In genomic region chr5:124901675-124902074, GRCm38 (mm10) we compare ENCODE assay signal across 9 mouse cellular contexts. TPM values are rescaled to one million over a fixed set of nuclear protein-coding genes. Genes with fewer than 3 reads are reported as not detected.
DNase-seq lines count a peak whose midpoint lies in the region; ATAC-seq and TF ChIP-seq lines count a peak whose summit lies in the region.
"Had no signal": no experiment of that assay in that cellular context is flagged by ENCODE, and none has a peak within 500 bp of the region (broad histone marks: within the 10 kb centered on the region; RNA-seq: fewer than 3 reads in every experiment).

No protein-coding gene starts in this region.

- no peak overlapping the region for H3K4me3 ChIP-seq in forebrain, embryonic 15.5 days
- no peak overlapping the region for H3K4me3 ChIP-seq in forebrain, embryonic 12.5 days (replicated peaks)
- no peak overlapping the region for H3K4me3 ChIP-seq in midbrain, postnatal 0 days (ENCODE audit: low read depth, low read length)
- H3K4me3 ChIP-seq in midbrain, embryonic 16.5 days (ENCODE audit: low read depth, low read length) = no peak overlapping the region
- H3K4me3 ChIP-seq: liver, embryonic 15.5 days had no signal

- H3K36me3 ChIP-seq in forebrain, embryonic 15.5 days = no peaks in the 10 kb centered on the region
- H3K36me3 ChIP-seq in forebrain, embryonic 12.5 days (replicated peaks) = no peaks in the 10 kb centered on the region
- H3K36me3 ChIP-seq in midbrain, postnatal 0 days (ENCODE audit: insufficient read depth, low read length) = no peaks in the 10 kb centered on the region
- no peaks in the 10 kb centered on the region for H3K36me3 ChIP-seq in midbrain, embryonic 16.5 days (ENCODE audit: control insufficient read depth, insufficient read depth, low read length)
- H3K36me3 ChIP-seq: liver, embryonic 15.5 days had no signal

- peaks cover 25% of the 10 kb centered on the region for H3K4me1 ChIP-seq in forebrain, embryonic 15.5 days
- peaks cover 5% of the 10 kb centered on the region for H3K4me1 ChIP-seq in forebrain, embryonic 12.5 days
- H3K4me1 ChIP-seq in midbrain, postnatal 0 days (ENCODE audit: insufficient read depth, low read length) = 0 out of 2 replicates have a peak, but pooled peaks cover 4% of the 10 kb centered on the region
- H3K4me1 ChIP-seq in midbrain, embryonic 16.5 days (ENCODE audit: control insufficient read depth, insufficient read depth, low read length) = peaks cover 11% of the 10 kb centered on the region; the same call in 1 of the 2 replicates
- H3K4me1 ChIP-seq: liver, embryonic 15.5 days had no signal

- WGBS in forebrain, embryonic 15.5 days = 51% methylated on average over 6 of the region's 6 CpGs
- WGBS in forebrain, embryonic 12.5 days = 93% methylated on average over 6 of the region's 6 CpGs
- WGBS in midbrain, postnatal 0 days = 73% methylated on average over 6 of the region's 6 CpGs
- 82% methylated on average over 6 of the region's 6 CpGs for WGBS in midbrain, embryonic 16.5 days

- H3K9ac ChIP-seq in forebrain, embryonic 15.5 days (replicated peaks) = no peak overlapping the region
- H3K9ac ChIP-seq in forebrain, embryonic 12.5 days = no peak overlapping the region
- H3K9ac ChIP-seq in midbrain, postnatal 0 days (replicated peaks; ENCODE audit: low read length, poor library complexity, severe bottlenecking) = no peak overlapping the region
- H3K9ac ChIP-seq in midbrain, embryonic 16.5 days (ENCODE audit: low read depth, low read length) = no peak overlapping the region
- H3K9ac ChIP-seq: liver, embryonic 15.5 days had no signal

- peak; percentile 70 for DNase-seq in midbrain, postnatal 0 days (ENCODE audit: low spot score)
- peak; percentile 59 to 67 for DNase-seq in layer of hippocampus, postnatal 10 days (ENCODE audit: low spot score in 2 of 2)
- DNase-seq in yolk sac, embryonic 10.5 days (ENCODE audit: low spot score) = no peak
- DNase-seq in testis, postnatal 10 days (ENCODE audit: low spot score) = no peak
- DNase-seq in lung, postnatal 25 days (ENCODE audit: low spot score) = no peak

- H3K4me2 ChIP-seq in forebrain, embryonic 15.5 days (replicated peaks) = no peak overlapping the region
- no peak overlapping the region for H3K4me2 ChIP-seq in forebrain, embryonic 12.5 days
- H3K4me2 ChIP-seq in midbrain, postnatal 0 days (ENCODE audit: low read depth, low read length, poor library complexity, severe bottlenecking) = no peak overlapping the region
- H3K4me2 ChIP-seq in midbrain, embryonic 16.5 days (ENCODE audit: low read length) = no peak overlapping the region
- H3K4me2 ChIP-seq: liver, embryonic 15.5 days had no signal

- no peaks in the 10 kb centered on the region for H3K27me3 ChIP-seq in forebrain, embryonic 15.5 days
- no peaks in the 10 kb centered on the region for H3K27me3 ChIP-seq in forebrain, embryonic 12.5 days
- H3K27me3 ChIP-seq in midbrain, postnatal 0 days (ENCODE audit: insufficient read depth, low read length) = no peaks in the 10 kb centered on the region
- no peaks in the 10 kb centered on the region for H3K27me3 ChIP-seq in midbrain, embryonic 16.5 days (ENCODE audit: control insufficient read depth, insufficient read depth, low read depth, low read length)
- H3K27me3 ChIP-seq: liver, embryonic 15.5 days had no signal

- TF ChIP-seq CTCF in midbrain, postnatal 0 days (IDR thresholded peaks at IDR 0.05) = no peak

- no peaks in the 10 kb centered on the region for H3K9me3 ChIP-seq in forebrain, embryonic 15.5 days
- H3K9me3 ChIP-seq in forebrain, embryonic 12.5 days = no peaks in the 10 kb centered on the region
- no peaks in the 10 kb centered on the region for H3K9me3 ChIP-seq in midbrain, postnatal 0 days (ENCODE audit: low read length)
- no peaks in the 10 kb centered on the region for H3K9me3 ChIP-seq in midbrain, embryonic 16.5 days (replicated peaks; ENCODE audit: control insufficient read depth, low read length, poor library complexity, severe bottlenecking)
- H3K9me3 ChIP-seq: liver, embryonic 15.5 days had no signal

- ATAC-seq in forebrain, embryonic 15.5 days (replicated peaks) = no peak
- ATAC-seq in forebrain, embryonic 12.5 days (ENCODE audit: low FRiP score) = no peak
- no peak for ATAC-seq in midbrain, postnatal 0 days (ENCODE audit: low FRiP score)
- no peak for ATAC-seq in midbrain, embryonic 16.5 days

- H3K27ac ChIP-seq in forebrain, embryonic 15.5 days (replicated peaks) = peak overlapping the region; percentile 61
- H3K27ac ChIP-seq in forebrain, embryonic 12.5 days = no peak overlapping the region
- no peak overlapping the region for H3K27ac ChIP-seq in midbrain, postnatal 0 days (ENCODE audit: low read depth, low read length)
- no peak overlapping the region for H3K27ac ChIP-seq in midbrain, embryonic 16.5 days (ENCODE audit: low read length)
- H3K27ac ChIP-seq: liver, embryonic 15.5 days had no signal

RNA-seq across cellular contexts. Expression of gene Zfp664, which starts 39.2 kb away (rescaled TPM):
- 122 and 129 TPM in 2 replicates for polyA plus RNA-seq in forebrain, embryonic 15.5 days (2015; fragmentation: Nextera tagmentation; extraction: Ambion mirVana)
- polyA plus RNA-seq in forebrain, embryonic 12.5 days (2016; fragmentation: Nextera tagmentation; extraction: Ambion mirVana) = 151 and 153 TPM in 2 replicates
- 29.2 and 44.4 TPM in 2 replicates for total RNA-seq in midbrain, postnatal 0 days (2014; rRNA removed)
- 50.0 and 50.2 TPM in 2 replicates for polyA plus RNA-seq in midbrain, postnatal 0 days (2015; fragmentation: Nextera tagmentation; extraction: Ambion mirVana)
- 68.9 and 87.1 TPM in 2 replicates for polyA plus RNA-seq in midbrain, embryonic 16.5 days (2015; fragmentation: Nextera tagmentation; extraction: Ambion mirVana)
- total RNA-seq in layer of hippocampus, postnatal 10 days (2021) = 10 to 100 TPM; 52.3 to 52.6 TPM

RNA-seq across cellular contexts. Expression of gene Ccdc92, which starts 39.5 kb away (rescaled TPM):
- polyA plus RNA-seq in forebrain, embryonic 15.5 days (2015; fragmentation: Nextera tagmentation; extraction: Ambion mirVana) = 31.3 and 33.3 TPM in 2 replicates
- polyA plus RNA-seq in forebrain, embryonic 12.5 days (2016; fragmentation: Nextera tagmentation; extraction: Ambion mirVana) = 20.8 and 22.4 TPM in 2 replicates
- total RNA-seq in midbrain, postnatal 0 days (2014; rRNA removed) = 37.1 and 39.9 TPM in 2 replicates
- 50.4 and 57.8 TPM in 2 replicates for polyA plus RNA-seq in midbrain, postnatal 0 days (2015; fragmentation: Nextera tagmentation; extraction: Ambion mirVana)
- polyA plus RNA-seq in midbrain, embryonic 16.5 days (2015; fragmentation: Nextera tagmentation; extraction: Ambion mirVana) = 43.0 and 43.3 TPM in 2 replicates
- total RNA-seq in layer of hippocampus, postnatal 10 days (2021) = 10 to 100 TPM; 40.9 to 45.2 TPM

Comparison
In these comparisons a context has a peak if more than half of its experiments do, and no peak if none do; other contexts are left out.
1. DNase-seq: peak in midbrain, postnatal 0 days (single experiment) and layer of hippocampus, postnatal 10 days (2 of 2); none in yolk sac, embryonic 10.5 days (single experiment), testis, postnatal 10 days (single experiment) and lung, postnatal 25 days (single experiment).